Mouse (Mus musculus) ES-Bruce4 (cell line): ENCODE results near the gene Mast3.

Experiments
- CTCF ChIP-seq: IDR thresholded peaks from one replicate; pipeline ENCODE4 v1.8.1; 2011; ENCODE audit warnings: low read depth, low read length
- EP300 ChIP-seq: IDR thresholded peaks from 2 replicates; pipeline ENCODE4 v1.6.1; 2011; ENCODE audit warnings: low read depth, low read length; ENCODE audit not compliant: insufficient read depth
- POLR2A ChIP-seq: IDR thresholded peaks from one replicate; pipeline ENCODE4 v1.8.1; 2011; ENCODE audit warnings: low read length; ENCODE audit not compliant: insufficient read depth

DNA sequence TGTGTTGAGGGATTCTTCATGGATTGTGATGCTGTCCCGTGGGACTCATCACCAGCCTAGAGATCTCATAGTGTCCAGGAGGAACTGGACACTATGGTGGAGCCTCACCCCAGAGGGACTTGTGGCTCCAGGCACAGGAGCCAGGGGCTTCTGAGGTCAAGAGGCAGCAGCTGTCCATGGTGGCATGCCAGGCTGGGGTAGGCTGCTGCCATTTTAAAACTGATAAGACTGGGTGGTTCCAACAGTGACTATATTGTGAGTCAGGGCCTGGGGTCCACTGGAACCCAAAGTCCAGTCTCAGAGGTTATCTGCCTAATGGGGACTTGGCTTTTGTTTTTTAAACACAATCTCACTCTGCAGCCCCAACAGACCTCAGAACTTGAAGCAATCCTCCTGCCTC is 3.0 kb downstream of the Mast3 start:
- no peak for TF ChIP-seq CTCF
- no peak for TF ChIP-seq POLR2A
- no peak for TF ChIP-seq EP300
